Mouse (Mus musculus): ENCODE data around the gene Cwc25.

Gene Cwc25

GRCm38 (mm10) chr11:97766154-97766881, at the start of gene Cwc25:
Gene Cwc25 (minus strand): TSS chr11:97766556.
- peak; percentile 96 to 97 for DNase-seq

- DNase-seq: no peak
These were observed 49.4 kb upstream of the Cwc25 start for GRCm38 (mm10) chr11:97815736-97816135.

GRCm38 (mm10) chr11:97813746-97814515, 47.6 kb upstream of the Cwc25 start:
- peak; percentile 75 to 84 for DNase-seq

GRCm38 (mm10) chr11:97813085-97813484, 46.7 kb upstream of the Cwc25 start:
- DNase-seq: no peak

- peak in 1 of 2 experiments; percentile 44 for DNase-seq
These were observed 46.1 kb upstream of the Cwc25 start for GRCm38 (mm10) chr11:97812491-97812921.

GRCm38 (mm10) chr11:97811569-97812362, 45.4 kb upstream of the Cwc25 start:
- DNase-seq: peak; percentile 64 to 78

- no peak for DNase-seq
These were observed 44.6 kb upstream of the Cwc25 start for GRCm38 (mm10) chr11:97810970-97811369.

- DNase-seq: peak in 1 of 2 experiments; percentile 35
These were observed 44.0 kb upstream of the Cwc25 start for GRCm38 (mm10) chr11:97810356-97810755.

GRCm38 (mm10) chr11:97809235-97810121, 43.1 kb upstream of the Cwc25 start:
- DNase-seq: no peak

GRCm38 (mm10) chr11:97808621-97809234, 42.4 kb upstream of the Cwc25 start:
- peak; percentile 57 to 70 for DNase-seq

GRCm38 (mm10) chr11:97808093-97808492, 41.7 kb upstream of the Cwc25 start:
- peak; percentile 64 to 78 for DNase-seq

GRCm38 (mm10) chr11:97807626-97808025, 41.3 kb upstream of the Cwc25 start:
- peak in 1 of 2 experiments; percentile 46 for DNase-seq

GRCm38 (mm10) chr11:97806613-97806964, 40.2 kb upstream of the Cwc25 start:
- DNase-seq: no peak

- DNase-seq: peak in 1 of 2 experiments; percentile 59
These were observed 39.6 kb upstream of the Cwc25 start for GRCm38 (mm10) chr11:97805662-97806612.

- DNase-seq: peak; percentile 68 to 75
These were observed 38.7 kb upstream of the Cwc25 start for GRCm38 (mm10) chr11:97804841-97805661.

- DNase-seq: no peak
These were observed 37.5 kb upstream of the Cwc25 start for GRCm38 (mm10) chr11:97803847-97804246.

- no peak for DNase-seq
These were observed 36.1 kb upstream of the Cwc25 start for GRCm38 (mm10) chr11:97802495-97802894.

- DNase-seq: no peak
These were observed 35.8 kb upstream of the Cwc25 start for GRCm38 (mm10) chr11:97802194-97802470.

GRCm38 (mm10) chr11:97801409-97802193, 35.2 kb upstream of the Cwc25 start:
- peak; percentile 72 to 84 for DNase-seq

All from kidney, postnatal 4 days (tissue).